Mouse (Mus musculus) frontal cortex, postnatal 25 days (tissue): Measurements from ENCODE around the gene Htra3.

Source experiments
- DNase-seq, 2 experiments: peaks; one replicate each; pipeline ENCODE4 v3.0.0; 2022; ENCODE audit warnings: low spot score in 2 of 2

The Htra3 gene

GRCm38 (mm10) chr5:35653743-35654395 lies 25.7 kb downstream of the Htra3 start:
- DNase-seq: no peak

DNA sequence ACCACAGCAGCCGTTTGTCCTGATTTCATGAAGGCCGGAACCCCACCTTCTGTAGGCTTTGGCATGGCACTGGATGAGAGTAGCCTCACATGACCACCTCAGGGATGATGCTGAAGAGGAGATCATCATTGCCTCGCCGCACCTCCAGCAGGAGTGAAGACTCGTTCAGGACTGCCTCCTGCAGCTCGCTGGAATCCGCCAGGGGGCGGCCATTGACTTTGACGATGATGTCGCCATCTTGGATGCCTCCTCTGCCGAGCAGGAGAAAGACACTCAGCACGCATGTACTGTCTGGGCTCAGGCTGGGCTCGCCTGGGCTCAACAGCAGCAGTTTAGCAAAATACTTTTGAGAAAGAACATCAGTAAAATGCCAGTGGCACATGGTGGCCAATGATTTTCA lies 26.7 kb downstream of the Htra3 start:
- no peak for DNase-seq

DNA sequence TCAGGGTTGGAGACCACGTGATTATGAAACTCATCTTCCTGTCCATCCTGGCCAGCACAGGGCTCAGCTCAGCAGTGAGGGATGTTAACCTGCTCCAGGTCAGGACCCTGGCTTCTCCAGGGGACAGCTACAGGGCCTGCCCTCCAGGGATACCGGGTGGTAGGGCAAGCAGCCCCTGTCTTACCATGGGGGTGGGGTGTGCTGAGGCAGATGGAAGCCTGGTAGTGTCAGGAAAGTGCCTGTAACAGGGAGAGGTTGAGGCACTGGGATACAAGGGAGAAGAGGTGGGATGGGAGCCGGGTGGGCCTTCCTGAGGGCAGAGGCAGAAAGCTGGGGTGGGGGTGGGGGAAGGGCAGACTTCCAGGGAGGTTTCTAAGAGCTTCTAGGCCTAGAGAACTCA lies 27.3 kb downstream of the Htra3 start:
- DNase-seq: no peak

DNA sequence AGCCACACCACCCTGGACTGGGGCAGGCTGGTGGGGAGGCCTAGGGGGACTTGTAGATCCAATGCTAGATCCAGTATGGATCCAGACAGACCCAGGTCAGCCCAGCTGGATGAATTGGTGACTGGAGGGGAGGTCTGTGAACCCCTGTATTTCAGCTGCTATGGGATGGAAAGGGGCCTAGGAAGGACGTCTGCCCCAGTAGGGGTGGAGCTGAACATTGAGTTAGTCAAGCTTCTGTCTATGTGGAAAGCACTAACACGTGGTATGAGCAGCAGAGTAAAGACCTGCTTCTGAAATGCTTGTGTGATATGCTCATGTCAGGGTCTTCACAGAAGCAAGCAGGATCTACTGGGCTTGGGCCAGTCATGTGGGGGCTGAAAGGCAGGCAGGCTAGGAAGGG lies 31.4 kb downstream of the Htra3 start:
- no peak for DNase-seq

DNA sequence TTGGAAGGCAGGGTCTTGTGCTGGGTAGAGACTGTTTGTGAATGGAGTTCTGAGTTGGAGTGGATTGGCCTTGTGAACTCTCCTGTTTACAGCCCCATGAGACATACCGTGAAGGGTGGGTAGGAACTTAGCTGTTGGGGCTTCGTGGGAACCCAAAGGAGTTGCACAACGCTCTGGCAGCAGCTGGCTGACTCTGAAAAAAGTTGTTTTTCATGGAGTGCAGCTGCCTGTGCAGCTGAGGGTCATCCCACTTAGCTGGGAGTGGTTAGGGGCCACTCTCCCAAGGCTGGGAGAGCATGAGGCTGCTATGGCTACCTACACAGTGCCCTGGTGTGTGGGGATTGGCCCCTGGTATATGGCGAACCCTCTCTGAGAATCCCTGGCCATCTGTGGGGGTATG lies 32.0 kb downstream of the Htra3 start:
- no peak for DNase-seq

GRCm38 (mm10) chr5:35646927-35647326 lies 32.7 kb downstream of the Htra3 start:
- DNase-seq: no peak

DNA sequence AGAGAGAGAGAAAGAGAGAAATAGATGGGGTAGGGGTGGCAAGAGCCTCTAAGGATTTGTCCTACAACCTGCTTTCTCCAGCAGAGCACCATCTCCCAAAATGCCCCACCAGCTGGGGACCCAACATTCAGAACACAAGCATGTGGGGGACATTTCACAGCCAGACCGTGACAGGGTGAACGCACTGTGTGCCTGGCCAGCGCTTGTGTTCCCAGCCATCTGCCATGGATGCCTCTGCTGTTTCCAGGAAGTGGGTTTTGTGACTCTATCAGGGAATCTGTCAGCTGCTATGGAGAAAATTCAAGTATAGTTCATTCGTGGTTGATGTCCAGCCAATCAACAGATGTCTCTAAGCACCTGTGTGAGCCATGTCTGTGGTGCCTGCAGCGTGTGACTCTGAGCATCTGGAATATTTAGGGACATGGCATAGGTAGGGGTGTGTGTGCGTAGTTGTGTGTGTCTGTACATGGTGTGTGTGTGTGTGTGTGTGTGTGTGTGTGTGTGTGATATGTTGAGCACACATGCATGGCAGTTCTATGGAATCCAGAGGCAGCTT lies 33.6 kb downstream of the Htra3 start:
- DNase-seq: no peak

DNA sequence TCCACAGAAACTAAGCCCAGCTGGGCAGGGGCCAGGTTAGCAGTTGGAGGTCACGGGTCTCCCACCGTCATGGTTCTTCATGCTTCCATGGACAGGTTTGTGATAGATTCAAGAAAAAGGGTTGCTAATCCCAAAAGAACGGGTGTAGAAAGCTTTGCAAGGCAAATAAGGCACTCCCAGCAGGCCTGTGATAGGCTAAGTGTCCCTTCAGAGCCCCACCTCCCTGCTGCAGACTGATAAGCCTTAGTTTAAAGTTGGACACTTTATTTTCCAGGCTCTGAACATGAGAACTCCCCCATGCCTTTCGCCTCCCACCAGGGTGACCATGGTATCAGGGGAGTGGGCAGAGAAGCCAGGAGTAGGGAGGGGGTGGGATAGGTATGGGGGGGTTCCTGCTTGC lies 35.5 kb downstream of the Htra3 start:
- DNase-seq: no peak

DNA sequence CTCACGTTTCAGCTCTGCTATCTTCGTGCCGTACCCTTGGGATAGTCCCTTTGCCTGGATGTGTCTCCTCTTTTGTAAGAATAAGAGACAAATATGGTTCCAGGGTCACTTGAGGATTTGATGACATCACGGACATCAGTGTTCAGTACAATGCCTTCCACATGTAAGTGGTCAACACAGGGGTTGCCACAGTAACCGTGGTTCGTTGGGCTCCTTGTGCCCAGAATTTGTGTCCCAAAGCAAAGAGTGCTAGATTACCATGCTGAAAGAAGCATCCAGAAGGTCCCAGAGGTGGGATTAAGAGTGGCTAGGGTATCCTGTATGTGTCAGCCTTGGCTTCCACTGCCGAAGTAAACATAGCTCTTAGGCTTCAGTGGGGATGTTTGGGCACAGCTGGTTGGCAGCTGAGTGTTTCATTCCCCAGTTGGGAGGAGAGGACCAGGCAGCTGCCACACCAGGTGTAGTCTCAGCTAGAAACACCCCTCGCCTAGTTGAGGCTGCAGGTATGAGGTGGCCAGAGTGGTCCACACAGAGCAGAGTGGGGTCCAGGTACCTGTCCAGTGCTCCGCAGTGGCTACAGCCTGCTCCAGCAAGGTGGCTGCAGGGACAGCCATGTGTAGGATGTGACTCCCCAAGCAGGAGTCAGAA lies 36.1 kb downstream of the Htra3 start:
- DNase-seq: no peak

DNA sequence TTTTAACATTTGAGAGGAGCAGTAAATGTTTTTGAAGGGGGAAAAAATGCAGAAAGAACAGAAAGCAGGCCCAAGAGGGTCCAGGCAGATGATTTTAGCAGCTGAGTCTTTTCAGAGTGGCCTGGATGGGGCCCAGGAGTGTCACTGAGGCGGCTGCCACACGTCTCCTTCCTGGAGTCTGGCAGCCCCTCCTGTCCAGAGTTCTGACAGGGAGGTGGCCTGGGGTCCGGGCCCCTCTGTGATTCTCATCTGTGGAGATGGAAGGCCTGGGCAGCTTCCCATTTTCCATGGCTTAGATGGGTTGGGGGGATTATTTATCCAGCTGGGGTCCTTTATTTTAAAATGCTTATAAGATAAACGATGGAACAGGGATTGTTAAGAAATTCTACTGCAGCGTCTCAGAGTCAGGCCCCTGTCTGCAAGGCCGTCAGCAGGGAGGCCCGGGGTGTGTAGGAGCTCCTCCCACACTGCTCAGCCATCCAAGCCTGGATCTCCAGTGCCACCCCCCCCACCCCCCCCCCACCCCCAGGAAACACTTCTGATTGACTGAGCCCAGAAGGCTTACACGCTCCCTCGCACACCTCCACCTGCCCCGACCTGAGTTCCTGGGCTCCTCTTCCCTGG lies 37.5 kb downstream of the Htra3 start:
- DNase-seq: no peak

DNA sequence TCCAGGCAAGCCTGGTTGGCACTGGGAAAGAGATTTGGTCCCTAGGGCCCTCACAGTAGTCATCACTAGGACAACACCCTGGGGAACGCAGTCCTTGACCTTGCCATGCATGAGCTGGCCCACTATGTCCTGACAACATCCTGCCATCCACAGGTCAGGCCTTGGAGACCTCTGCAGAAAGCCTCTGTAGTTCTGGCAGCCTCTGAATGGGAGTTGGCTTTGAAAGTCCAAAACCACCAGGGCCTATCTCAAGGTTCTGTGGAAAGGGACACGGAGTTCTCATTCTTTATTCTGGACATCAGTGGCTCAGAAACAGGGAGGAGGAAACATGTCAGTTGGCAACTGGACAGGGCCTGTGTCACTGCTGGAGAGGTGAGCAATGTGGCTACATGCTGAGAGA lies 43.6 kb downstream of the Htra3 start:
- DNase-seq: no peak

- no peak for DNase-seq
These were observed 46.7 kb downstream of the Htra3 start for GRCm38 (mm10) chr5:35632841-35633240.

GRCm38 (mm10) chr5:35631755-35632154 lies 47.8 kb downstream of the Htra3 start:
- no peak for DNase-seq

GRCm38 (mm10) chr5:35631224-35631623 lies 48.4 kb downstream of the Htra3 start:
- no peak for DNase-seq

DNA sequence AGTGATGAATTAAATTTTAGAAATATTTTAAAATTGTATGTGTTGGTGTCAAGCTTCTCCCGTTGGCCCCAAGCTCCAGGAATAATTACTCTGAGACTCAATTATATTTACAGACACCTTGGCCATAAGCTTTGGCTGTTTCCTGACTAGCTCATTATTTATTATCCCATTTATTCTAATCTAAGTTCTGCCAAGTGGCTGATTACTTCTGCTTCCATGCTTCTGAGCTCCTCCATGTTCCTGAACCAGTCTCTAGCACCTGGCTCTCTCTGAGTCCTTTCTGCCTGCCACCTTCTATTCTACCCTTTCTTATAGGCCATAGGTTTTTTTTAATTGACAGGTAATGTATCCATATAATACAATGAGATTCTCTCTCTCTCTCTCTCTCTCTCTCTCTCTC lies 48.9 kb downstream of the Htra3 start:
- DNase-seq: no peak

DNA sequence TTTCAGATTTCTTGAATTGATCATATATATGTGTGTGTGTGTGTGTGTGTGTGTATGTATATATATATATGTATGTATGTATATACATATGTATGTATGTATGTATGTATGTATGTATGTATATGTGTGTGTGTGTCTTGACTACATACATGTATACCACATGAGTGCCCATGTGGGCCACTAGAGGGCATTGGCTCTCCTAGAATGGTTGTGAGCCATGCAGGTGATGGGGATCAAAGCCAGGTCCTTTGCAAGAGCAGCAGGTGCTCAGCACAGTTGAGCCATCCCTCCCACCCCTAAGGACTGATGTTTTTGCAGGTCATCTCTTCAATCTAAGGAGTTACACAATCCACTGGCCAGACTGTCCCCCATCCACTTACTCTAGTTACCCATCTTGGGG lies 50.2 kb downstream of the Htra3 start:
- no peak for DNase-seq

- peak in 1 of 2 experiments; percentile 35 for DNase-seq
These were observed 50.9 kb downstream of the Htra3 start for GRCm38 (mm10) chr5:35628685-35629084.

DNA sequence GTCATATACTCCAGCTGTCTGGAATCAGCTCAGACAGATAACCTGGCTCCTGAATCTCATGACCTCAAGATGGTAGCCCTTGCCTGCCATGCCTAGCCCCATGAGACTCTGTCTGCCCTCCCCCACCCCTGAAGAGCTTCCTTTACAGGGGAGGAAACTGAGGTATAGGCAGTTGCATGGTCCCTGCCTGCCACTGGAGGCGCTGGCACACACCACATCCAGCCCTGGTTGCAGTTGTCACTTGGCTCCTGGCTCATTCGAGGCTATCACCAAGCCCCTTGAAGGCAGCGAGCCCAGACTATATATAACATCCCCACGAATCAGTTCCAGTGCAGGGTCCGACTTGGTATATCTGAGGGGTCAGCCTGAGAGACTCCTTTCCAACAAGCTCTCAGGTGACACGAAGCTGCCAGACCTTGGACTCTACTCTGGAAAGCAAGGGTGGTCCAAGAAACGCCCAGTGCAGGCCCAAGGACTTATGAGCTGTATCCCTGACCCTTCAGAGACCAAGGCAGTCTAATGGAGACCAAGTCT lies 52.2 kb downstream of the Htra3 start:
- DNase-seq: no peak

GRCm38 (mm10) chr5:35626408-35626807 lies 53.2 kb downstream of the Htra3 start:
- DNase-seq: no peak

DNA sequence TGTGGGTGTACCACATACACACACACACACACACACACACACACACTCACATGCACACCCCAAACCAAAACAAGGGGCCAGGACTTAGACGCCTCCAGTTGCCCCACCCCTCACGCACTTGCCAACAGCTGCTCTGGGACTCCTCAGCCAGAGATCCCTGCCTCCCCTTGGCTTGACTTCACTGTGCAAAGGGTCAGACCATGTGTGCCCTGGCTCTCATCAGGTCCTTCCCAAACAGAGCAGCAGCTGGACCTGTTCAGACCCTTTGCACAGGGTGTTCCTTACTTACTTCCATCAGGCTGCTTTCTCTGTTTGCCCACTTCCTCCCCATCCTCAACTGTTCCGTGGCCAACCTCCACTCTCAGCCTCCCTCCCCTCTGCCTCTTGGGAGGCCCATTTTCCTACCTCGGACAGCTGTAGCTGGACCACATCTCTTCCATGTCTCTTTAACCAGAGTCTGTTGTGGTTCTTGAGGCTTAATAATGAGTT lies 54.8 kb downstream of the Htra3 start:
- DNase-seq: no peak

GRCm38 (mm10) chr5:35623831-35624230 lies 55.8 kb downstream of the Htra3 start:
- no peak for DNase-seq

DNA sequence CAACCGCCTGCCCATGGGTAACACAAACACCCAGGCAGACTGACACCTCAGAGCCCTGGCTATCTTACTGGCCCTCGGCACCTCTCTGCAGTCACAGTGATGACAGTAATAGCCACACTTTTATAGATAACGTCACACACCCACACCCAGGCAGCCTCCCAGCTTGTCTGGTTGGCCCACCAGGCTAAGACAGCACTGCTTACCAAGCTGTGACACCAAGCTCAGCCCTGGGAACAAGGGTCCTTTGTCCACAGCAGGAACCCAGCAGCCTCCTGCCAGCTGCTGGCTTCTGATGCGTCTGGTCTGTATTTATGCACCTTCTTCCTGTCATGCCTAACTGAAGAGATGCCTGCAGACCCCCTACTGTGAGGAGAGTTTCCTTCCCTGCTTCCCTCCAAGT lies 58.5 kb downstream of the Htra3 start:
- no peak for DNase-seq

DNA sequence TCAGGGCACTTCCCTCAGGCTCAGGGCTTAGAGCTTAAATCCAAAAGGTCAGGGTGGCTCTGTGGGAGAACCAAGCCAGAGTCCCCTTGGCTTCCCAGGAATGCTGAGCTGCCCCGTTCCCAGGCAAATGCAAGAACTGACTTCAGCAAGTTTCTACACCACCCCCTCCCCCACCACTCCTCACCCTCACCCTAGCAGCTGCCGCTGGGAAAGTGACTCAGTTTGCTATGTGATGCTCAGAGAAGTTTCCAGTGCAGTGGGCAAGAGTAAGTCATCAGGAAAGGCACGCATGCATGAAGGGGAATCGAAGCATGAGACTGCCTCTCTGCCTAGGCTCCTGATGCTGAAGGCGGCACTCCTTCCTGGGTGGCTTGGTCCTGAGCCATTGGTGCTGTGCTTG lies 62.6 kb downstream of the Htra3 start:
- DNase-seq: no peak
